Mouse (Mus musculus): ENCODE data around the gene Sstr3.

Gene Sstr3

GRCm38 (mm10) chr15:78544561-78545001, at the start of gene Sstr3:
Sstr3 (minus strand) TSS chr15:78544685.
- no peak for DNase-seq (ENCODE audit: low spot score)

DNA sequence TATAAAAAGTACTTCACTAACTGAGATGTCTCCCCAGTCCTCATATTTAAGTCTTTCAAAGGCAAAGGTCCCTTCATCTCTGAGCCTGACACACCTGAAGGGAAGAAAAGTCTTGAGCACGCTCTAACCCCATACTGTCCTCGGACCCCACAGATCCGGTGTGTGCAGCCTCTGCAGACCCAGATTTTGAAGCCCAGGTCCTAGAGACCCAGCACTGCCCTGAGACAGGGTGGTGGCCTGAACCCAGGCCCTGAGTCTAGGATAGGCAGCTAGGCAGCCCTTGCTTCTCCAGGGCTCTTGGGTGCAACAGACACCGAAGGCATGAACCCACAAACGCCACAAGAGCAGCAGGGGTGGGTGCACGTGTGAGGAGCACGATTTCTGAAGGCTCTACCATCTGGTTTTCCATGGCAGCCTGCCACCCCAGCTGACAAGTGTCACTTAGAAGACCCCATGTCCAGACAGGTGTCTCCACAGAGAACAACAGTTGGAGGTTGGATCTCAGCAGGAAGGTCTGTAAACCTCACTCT, 49.5 kb upstream of the Sstr3 start:
- no peak for DNase-seq (ENCODE audit: low spot score)

- no peak for DNase-seq (ENCODE audit: low spot score)
Measured at GRCm38 (mm10) chr15:78592452-78592968, 48.0 kb upstream of the Sstr3 start.

DNA sequence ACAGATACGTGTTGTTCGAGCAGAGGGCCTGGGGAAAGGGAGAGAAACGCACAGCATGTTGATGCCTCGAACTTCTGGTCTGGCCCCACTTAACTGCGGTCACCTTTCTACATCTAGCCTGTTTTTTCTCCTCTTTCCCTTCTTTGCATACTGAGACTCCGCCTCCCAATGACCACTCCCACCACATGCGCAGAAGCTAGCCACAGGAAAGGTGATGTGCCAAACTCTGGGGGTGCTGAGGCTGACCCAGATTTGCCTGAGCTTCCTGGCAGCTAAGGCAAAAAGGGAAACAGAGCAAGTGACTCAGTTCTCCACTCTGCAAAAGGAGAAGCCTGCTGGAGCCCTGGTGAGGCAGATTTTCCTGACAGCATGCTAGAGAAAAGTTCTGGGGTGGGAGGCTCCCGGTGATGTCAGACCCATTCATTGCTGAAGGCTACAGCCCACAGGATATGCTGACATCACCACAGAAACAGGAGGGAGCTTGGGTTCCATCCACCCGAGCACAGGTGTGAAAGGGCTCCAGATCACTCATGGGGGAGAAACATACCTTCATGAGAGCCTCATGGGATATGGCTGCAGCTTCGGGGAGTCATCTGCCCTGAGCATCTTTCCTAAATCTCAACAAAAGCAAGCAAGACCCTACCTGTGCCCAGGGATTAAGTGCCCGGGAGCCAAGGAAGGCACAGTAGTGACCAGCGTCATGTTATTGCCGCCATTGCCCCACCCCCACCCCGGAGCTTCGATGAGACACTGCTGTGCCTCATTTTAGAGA, 47.4 kb upstream of the Sstr3 start:
- DNase-seq (ENCODE audit: low spot score), result peak; percentile 37

DNA sequence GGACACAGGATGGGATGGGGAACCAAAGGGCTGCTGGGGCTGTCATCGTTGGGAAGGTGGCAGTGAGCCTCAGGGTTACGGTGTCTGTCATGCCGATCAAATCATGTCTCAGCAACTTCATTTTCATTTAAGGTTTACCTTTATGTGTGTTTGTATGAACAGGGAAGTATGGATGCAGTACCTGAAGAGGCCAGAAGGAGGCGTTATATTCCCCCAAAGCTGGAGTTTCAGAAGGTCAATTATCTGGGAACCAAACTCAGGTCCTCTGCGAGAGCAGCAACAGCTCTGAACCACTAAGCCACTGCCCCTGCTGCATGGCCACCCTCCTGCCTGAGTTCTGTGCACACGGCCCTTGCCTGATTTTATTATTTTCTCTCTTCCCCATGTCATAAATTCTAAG, 46.3 kb upstream of the Sstr3 start:
- DNase-seq (ENCODE audit: low spot score), result no peak

DNA sequence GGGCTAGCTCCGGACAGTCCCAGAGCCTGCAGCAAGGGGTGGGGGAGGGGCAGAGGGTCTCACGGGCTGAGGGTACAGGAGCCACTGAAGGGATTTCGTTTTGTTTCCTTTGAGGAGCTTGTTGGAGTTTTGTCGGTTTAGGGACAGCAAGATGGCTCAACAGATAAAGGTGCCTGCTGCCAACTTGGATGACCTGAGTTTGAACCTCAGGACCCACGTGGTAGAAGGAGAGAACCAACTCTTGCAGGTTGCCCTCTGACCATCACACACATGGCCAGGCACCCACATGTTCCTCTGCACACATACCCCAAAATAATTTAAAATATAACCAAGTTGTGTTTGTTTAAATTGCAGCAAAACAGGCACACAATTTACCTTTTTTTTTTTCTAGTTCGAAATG, 45.5 kb upstream of the Sstr3 start:
- DNase-seq (ENCODE audit: low spot score), result no peak

DNA sequence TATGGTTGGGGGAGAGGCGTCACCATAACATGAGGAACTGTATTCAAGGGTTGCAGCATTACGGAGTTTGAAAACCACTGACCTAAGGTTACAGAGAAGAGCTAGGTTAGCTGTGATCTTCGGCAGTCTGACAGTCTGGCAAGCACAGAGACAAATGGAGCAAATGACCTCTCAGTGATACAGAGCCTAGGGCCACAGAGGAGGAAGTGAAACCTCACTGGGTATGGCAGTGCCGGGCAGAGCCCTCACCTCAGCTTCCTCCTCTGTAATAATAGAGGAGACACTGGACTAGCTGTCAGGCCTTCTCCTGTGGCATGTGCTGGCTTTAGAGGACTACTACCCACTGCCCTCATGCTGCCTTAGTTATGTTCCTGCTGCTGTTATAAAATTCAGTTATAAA, 44.4 kb upstream of the Sstr3 start:
- no peak for DNase-seq (ENCODE audit: low spot score)

DNA sequence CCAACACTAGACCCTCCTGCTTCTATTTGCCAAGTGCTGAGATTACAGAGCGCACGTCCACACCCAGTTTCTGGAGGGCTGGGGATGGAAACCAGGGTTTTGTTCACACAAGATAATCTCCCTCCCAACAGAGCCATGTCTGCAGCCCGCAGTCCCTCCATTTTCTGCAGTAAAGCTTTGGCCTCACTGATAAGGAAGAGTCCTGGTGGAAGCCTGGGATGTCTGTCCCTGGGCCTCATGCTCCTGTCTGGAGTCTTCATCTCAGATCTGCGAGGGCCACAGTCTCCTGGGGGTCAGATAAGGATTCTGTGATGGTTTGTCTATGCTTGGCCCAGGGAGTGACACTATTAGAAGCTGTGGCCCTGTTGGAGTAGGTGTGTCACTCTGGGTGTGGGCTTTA, 43.6 kb upstream of the Sstr3 start:
- DNase-seq (ENCODE audit: low spot score), result no peak

GRCm38 (mm10) chr15:78587050-78587994, 42.8 kb upstream of the Sstr3 start:
- peak; percentile 63 for DNase-seq (ENCODE audit: low spot score)

DNA sequence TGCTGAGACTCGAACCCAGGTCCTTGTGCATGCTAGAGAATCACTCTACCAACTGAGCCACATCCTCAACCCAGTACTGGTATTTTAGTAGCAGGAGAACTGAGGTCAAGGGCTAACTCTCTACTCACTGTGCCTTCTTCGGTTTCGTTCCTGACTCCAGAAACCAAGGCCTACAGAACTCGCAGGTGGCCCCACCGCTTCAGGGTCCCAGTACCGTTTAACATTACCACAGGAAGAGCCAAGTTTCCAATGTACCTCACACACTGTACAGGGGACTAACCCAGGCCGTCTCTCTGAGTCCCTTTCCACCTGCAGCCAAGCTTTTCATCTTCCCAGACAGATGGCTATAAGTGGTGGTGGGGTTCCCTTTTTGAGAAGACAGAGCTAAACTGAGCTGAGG, 40.9 kb upstream of the Sstr3 start:
- no peak for DNase-seq (ENCODE audit: low spot score)

GRCm38 (mm10) chr15:78583352-78583751, 38.9 kb upstream of the Sstr3 start:
- no peak for DNase-seq (ENCODE audit: low spot score)

- DNase-seq (ENCODE audit: low spot score), result no peak
Measured at GRCm38 (mm10) chr15:78576284-78576810, 31.9 kb upstream of the Sstr3 start.

DNA sequence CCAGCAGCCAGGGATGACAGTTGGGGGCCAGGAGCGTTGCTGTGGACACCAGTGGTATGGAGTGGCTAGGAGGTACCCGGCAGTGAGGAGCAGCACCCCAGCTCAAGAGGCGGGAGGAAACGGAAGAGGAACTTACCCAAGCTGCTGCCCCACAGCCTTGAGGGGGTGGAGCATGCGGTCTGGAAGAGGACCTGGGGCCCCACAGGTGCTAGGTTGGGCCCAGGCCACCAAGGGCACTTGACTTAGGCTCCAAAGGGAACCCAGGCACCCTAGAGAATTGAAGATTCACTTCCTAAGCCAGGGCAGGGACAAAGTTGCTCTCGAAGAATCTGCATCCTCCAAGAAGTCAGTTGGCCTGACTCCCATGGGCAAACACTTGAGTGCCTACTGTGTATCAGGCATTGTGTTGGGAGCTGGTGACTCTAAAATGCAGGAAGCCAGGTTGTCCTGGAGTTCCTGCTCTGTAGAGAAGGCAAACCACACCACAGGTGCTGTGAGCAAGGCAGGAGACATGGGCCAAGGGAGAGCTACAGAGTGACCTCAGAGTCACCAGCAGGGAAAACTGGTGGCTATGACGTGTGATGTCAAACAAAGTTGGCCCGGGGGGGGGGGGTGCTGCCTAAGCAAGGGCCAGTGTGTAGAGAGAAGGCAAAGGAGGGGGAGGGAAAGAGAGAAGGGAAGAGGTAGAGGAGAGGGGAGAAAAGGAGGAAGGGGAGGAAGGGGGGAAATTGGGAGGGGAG, 28.3 kb upstream of the Sstr3 start, which contains the start of gene Rac2:
Rac2 (minus strand) TSS at position 126 of the 740 bp plus-strand sequence.
- peak; percentile 44 for DNase-seq (ENCODE audit: low spot score)

GRCm38 (mm10) chr15:78572270-78572600, 27.8 kb upstream of the Sstr3 start:
- no peak for DNase-seq (ENCODE audit: low spot score)

GRCm38 (mm10) chr15:78571554-78572269, 27.2 kb upstream of the Sstr3 start:
- peak; percentile 72 for DNase-seq (ENCODE audit: low spot score)

DNA sequence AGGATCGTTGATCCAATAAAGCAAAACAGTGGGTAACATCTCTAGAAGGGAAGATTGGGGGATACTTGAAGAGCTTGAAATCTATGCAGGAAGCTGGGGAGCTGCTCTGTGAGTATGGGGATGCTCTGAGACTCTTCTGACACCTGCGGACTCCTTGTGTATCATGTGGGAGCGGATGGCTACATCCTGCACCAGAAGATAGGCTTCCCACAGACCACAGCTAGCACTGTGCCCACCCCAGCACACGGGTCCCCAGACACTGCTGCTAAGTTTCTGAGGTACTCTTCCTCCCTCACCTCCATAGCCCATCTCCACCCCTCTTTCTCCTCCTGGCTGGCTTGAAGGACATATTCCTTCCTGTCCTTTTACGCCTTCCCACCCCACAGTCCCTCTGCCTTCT, 25.7 kb upstream of the Sstr3 start:
- no peak for DNase-seq (ENCODE audit: low spot score)

DNA sequence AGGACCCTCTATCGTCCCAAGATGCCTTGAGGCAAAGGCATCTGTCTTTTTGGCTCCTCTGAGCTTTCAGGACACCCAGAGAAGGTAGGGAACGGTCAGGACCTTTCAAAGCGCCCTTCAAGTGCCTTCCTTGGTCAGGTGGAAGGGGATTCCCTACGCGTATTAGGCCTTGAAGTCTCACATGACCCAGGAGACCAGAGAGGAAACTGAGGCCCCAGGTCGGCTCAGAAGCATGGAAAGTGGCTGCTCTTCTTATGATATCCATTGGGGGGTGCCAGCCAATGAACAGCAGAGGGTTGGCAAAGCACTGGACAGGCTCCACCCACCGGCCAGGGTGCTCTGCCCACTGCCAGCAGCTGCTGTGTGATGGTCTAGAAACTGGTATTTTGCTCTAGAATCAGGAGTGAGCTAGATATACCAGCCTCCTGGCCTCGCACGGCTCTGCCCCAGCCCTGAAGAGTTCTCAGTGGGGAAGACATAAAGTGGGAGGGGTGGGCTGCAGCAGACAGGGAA, 23.2 kb upstream of the Sstr3 start:
- no peak for DNase-seq (ENCODE audit: low spot score)

GRCm38 (mm10) chr15:78564764-78565435, 20.4 kb upstream of the Sstr3 start:
- DNase-seq (ENCODE audit: low spot score), result no peak

- DNase-seq (ENCODE audit: low spot score), result no peak
Measured at GRCm38 (mm10) chr15:78563937-78564336, 19.5 kb upstream of the Sstr3 start.

DNA sequence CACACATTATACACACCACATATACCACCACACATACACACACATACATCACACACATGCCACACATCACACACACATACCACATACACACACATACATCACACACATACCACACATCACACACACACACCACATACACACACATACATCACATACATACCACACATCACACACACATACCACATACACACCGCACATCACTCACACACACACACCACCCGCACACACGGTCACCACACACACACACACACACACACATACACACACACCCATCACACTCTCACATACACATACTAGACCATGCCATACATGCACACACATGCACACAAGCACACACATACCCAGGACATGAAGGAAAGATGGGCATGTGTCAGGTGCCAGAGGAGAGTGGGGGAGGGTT, 18.9 kb upstream of the Sstr3 start:
- DNase-seq (ENCODE audit: low spot score), result no peak

Measured in spleen, adult 12 weeks (tissue).